Mouse (Mus musculus) hindbrain, embryonic 15.5 days (tissue): ENCODE data around the gene Galc. TPM values are rescaled to one million over a fixed set of nuclear protein-coding genes. Genes with fewer than 3 reads are reported as not detected.

Experiments used
- ATAC-seq: fragments of 200-750 bp; cut with Nextera tagmentation; 2 replicates; pipeline ENCODE4 v1.8.0; 2017; ENCODE audit warnings: low read depth, moderate number of reproducible peaks, moderate TSS enrichment; ENCODE audit not compliant: low FRiP score
- H3K27ac ChIP-seq: fragments of 300-500 bp; sonication (generic); replicated peaks from 2 replicates; pipeline ENCODE4 v1.5.1; 2015; ENCODE audit warnings: mild to moderate bottlenecking, inconsistent platforms
- H3K27me3 ChIP-seq: fragments of 300-500 bp; sonication (generic); 2 replicates; pipeline ENCODE4 v1.6.1; 2015; ENCODE audit warnings: control low read depth, inconsistent platforms
- H3K36me3 ChIP-seq: fragments of 300-500 bp; sonication (generic); 2 replicates; pipeline ENCODE4 v1.6.1; 2015; ENCODE audit warnings: control low read depth, inconsistent platforms
- H3K4me1 ChIP-seq: fragments of 300-500 bp; sonication (generic); replicated peaks from 2 replicates; pipeline ENCODE4 v1.6.1; 2015; ENCODE audit warnings: control low read depth, inconsistent platforms
- H3K4me2 ChIP-seq: fragments of 300-500 bp; sonication (generic); 2 replicates; pipeline ENCODE4 v1.6.1; 2015; ENCODE audit warnings: moderate library complexity, mild to moderate bottlenecking, inconsistent platforms
- H3K4me3 ChIP-seq: fragments of 300-500 bp; sonication (generic); 2 replicates; pipeline ENCODE4 v1.5.1; 2015; ENCODE audit warnings: mild to moderate bottlenecking, inconsistent platforms
- H3K9ac ChIP-seq: fragments of 300-500 bp; sonication (generic); 2 replicates; pipeline ENCODE4 v1.6.1; 2015; ENCODE audit warnings: inconsistent platforms
- H3K9me3 ChIP-seq: fragments of 300-500 bp; sonication (generic); 2 replicates; pipeline ENCODE4 v1.6.1; 2016; ENCODE audit warnings: control low read depth, inconsistent platforms
- WGBS: fragments of 180-500 bp; shearing (Covaris S2); methylation state at CpG from one replicate; pipeline ENCODE4 v1.1.7; 2015; 5-methylcytosine and 5-hydroxymethylcytosine counted together
- polyA plus RNA-seq: library from polyadenylated mRNA; unstranded; fragments of >200 nt; fragmentation: Nextera tagmentation; extraction: Ambion mirVana; gene quantifications from 2 replicates; pipeline ENCODE4 v1.2.1, GENCODE M21; 2015

Gene Galc
- polyA plus RNA-seq, 1 experiment from 2014 or later: 10.8 TPM

- WGBS: 84% methylated on average over 10 of the region's 10 CpGs
Observed at GRCm38 (mm10) chr12:98208104-98208503, 51.2 kb downstream of the Galc start.

GRCm38 (mm10) chr12:98205450-98206051 lies 53.7 kb downstream of the Galc start:
- Histone ChIP-seq H3K4me2 (no peak overlapping the region), H3K27ac (no peak overlapping the region), H3K36me3 (no peaks in the 10 kb centered on the region), H3K4me1 (no peaks in the 10 kb centered on the region), H3K4me3 (no peak overlapping the region), H3K9ac (no peak overlapping the region), H3K9me3 (no peaks in the 10 kb centered on the region), H3K27me3 (no peaks in the 10 kb centered on the region)
- 81% methylated on average over 4 of the region's 4 CpGs for WGBS
- no peak for ATAC-seq

More at GRCm38 (mm10) chr12:98208104-98208503, 51.2 kb downstream of the Galc start:
- H3K27ac ChIP-seq: no peak overlapping the region
- H3K4me3 ChIP-seq: no peak overlapping the region
- H3K4me1 ChIP-seq: no peaks in the 10 kb centered on the region
- H3K27me3 ChIP-seq: no peaks in the 10 kb centered on the region
- no peak overlapping the region for H3K4me2 ChIP-seq
- no peak for ATAC-seq
- H3K36me3 ChIP-seq: no peaks in the 10 kb centered on the region
- no peaks in the 10 kb centered on the region for H3K9me3 ChIP-seq
- H3K9ac ChIP-seq: no peak overlapping the region

- Histone ChIP-seq H3K9me3 (no peaks in the 10 kb centered on the region), H3K9ac (no peak overlapping the region), H3K4me1 (no peaks in the 10 kb centered on the region), H3K36me3 (no peaks in the 10 kb centered on the region), H3K27me3 (no peaks in the 10 kb centered on the region), H3K27ac (no peak overlapping the region), H3K4me2 (no peak overlapping the region), H3K4me3 (no peak overlapping the region)
- ATAC-seq: no peak
- 64% methylated on average over 1 of the region's 1 CpGs for WGBS
Observed at GRCm38 (mm10) chr12:98197401-98197800, 61.9 kb downstream of the Galc start.

GRCm38 (mm10) chr12:98190201-98190600 lies 69.1 kb downstream of the Galc start:
- ATAC-seq: no peak
- 84% methylated on average over 1 of the region's 1 CpGs for WGBS
- H3K27me3 ChIP-seq: no peaks in the 10 kb centered on the region

GRCm38 (mm10) chr12:98189096-98189495 lies 70.2 kb downstream of the Galc start:
- peak; percentile 23; the same call in 1 of the 2 replicates for ATAC-seq
- Histone ChIP-seq H3K9me3 (no peaks in the 10 kb centered on the region), H3K27ac (no peak overlapping the region), H3K27me3 (no peaks in the 10 kb centered on the region), H3K36me3 (no peaks in the 10 kb centered on the region), H3K9ac (no peak overlapping the region), H3K4me2 (no peak overlapping the region), H3K4me3 (no peak overlapping the region), H3K4me1 (no peaks in the 10 kb centered on the region)
- WGBS: 76% methylated on average over 9 of the region's 9 CpGs

More at GRCm38 (mm10) chr12:98190201-98190600, 69.1 kb downstream of the Galc start:
- Histone ChIP-seq H3K4me1 (no peaks in the 10 kb centered on the region), H3K36me3 (no peaks in the 10 kb centered on the region), H3K4me2 (no peak overlapping the region), H3K9me3 (no peaks in the 10 kb centered on the region), H3K9ac (no peak overlapping the region), H3K27ac (no peak overlapping the region), H3K4me3 (no peak overlapping the region)

GRCm38 (mm10) chr12:98187186-98187899 lies 71.9 kb downstream of the Galc start:
- H3K9me3 ChIP-seq: no peaks in the 10 kb centered on the region
- no peak for ATAC-seq
- no peak overlapping the region for H3K27ac ChIP-seq
- no peaks in the 10 kb centered on the region for H3K36me3 ChIP-seq
- no peak overlapping the region for H3K4me2 ChIP-seq
- no peaks in the 10 kb centered on the region for H3K4me1 ChIP-seq
- H3K4me3 ChIP-seq: no peak overlapping the region
- WGBS: 73% methylated on average over 8 of the region's 8 CpGs
- no peak overlapping the region for H3K9ac ChIP-seq
- H3K27me3 ChIP-seq: no peaks in the 10 kb centered on the region

GRCm38 (mm10) chr12:98181729-98182128 lies 77.5 kb downstream of the Galc start:
- no peaks in the 10 kb centered on the region for H3K36me3 ChIP-seq
- peak overlapping the region; percentile 21; the same call in 1 of the 2 replicates for H3K4me3 ChIP-seq
- no peaks in the 10 kb centered on the region for H3K27me3 ChIP-seq
- H3K27ac ChIP-seq: peak overlapping the region; percentile 51
- peaks cover 6% of the 10 kb centered on the region; the same call in 1 of the 2 replicates for H3K4me1 ChIP-seq
- 13% methylated on average over 9 of the region's 9 CpGs for WGBS
- peak; percentile 48; the same call in 1 of the 2 replicates for ATAC-seq
- H3K9me3 ChIP-seq: no peaks in the 10 kb centered on the region
- peak overlapping the region; percentile 47 for H3K4me2 ChIP-seq
- H3K9ac ChIP-seq: no peak overlapping the region

GRCm38 (mm10) chr12:98180807-98181206 lies 78.5 kb downstream of the Galc start:
- no peak overlapping the region for H3K9ac ChIP-seq
- H3K4me3 ChIP-seq: no peak overlapping the region
- H3K9me3 ChIP-seq: no peaks in the 10 kb centered on the region
- WGBS: 76% methylated on average over 6 of the region's 6 CpGs
- no peaks in the 10 kb centered on the region for H3K36me3 ChIP-seq
- no peaks in the 10 kb centered on the region for H3K27me3 ChIP-seq
- ATAC-seq: no peak
- H3K4me1 ChIP-seq: peaks cover 6% of the 10 kb centered on the region; the same call in 1 of the 2 replicates
- H3K4me2 ChIP-seq: no peak overlapping the region
- no peak overlapping the region for H3K27ac ChIP-seq

GRCm38 (mm10) chr12:98180235-98180800 lies 78.9 kb downstream of the Galc start:
- no peak overlapping the region for H3K9ac ChIP-seq
- no peak overlapping the region for H3K4me3 ChIP-seq
- no peak overlapping the region for H3K27ac ChIP-seq
- 93% methylated on average over 16 of the region's 16 CpGs for WGBS
- no peak overlapping the region for H3K4me2 ChIP-seq
- peaks cover 6% of the 10 kb centered on the region; the same call in 1 of the 2 replicates for H3K4me1 ChIP-seq
- H3K36me3 ChIP-seq: no peaks in the 10 kb centered on the region
- H3K9me3 ChIP-seq: no peaks in the 10 kb centered on the region
- ATAC-seq: no peak
- no peaks in the 10 kb centered on the region for H3K27me3 ChIP-seq

- Histone ChIP-seq H3K4me2 (no peak overlapping the region), H3K36me3 (no peaks in the 10 kb centered on the region), H3K27me3 (no peaks in the 10 kb centered on the region), H3K9ac (no peak overlapping the region), H3K9me3 (no peaks in the 10 kb centered on the region), H3K4me1 (peaks cover 6% of the 10 kb centered on the region; the same call in 1 of the 2 replicates), H3K4me3 (no peak overlapping the region), H3K27ac (no peak overlapping the region)
- WGBS: 63% methylated on average over 1 of the region's 1 CpGs
- ATAC-seq: no peak
Observed at GRCm38 (mm10) chr12:98179496-98179895, 79.8 kb downstream of the Galc start.

- Histone ChIP-seq H3K27me3 (no peaks in the 10 kb centered on the region), H3K4me2 (no peak overlapping the region), H3K4me3 (no peak overlapping the region), H3K27ac (no peak overlapping the region), H3K4me1 (peaks cover 5% of the 10 kb centered on the region; the same call in 1 of the 2 replicates), H3K9ac (no peak overlapping the region), H3K9me3 (no peaks in the 10 kb centered on the region), H3K36me3 (no peaks in the 10 kb centered on the region)
- WGBS: 95% methylated on average over 2 of the region's 2 CpGs
- ATAC-seq: no peak
Observed at GRCm38 (mm10) chr12:98176632-98177031, 82.6 kb downstream of the Galc start.

GRCm38 (mm10) chr12:98161901-98162300 lies 97.4 kb downstream of the Galc start:
- H3K27me3 ChIP-seq: no peaks in the 10 kb centered on the region
- no peak overlapping the region for H3K4me3 ChIP-seq
- H3K9ac ChIP-seq: no peak overlapping the region
- H3K4me1 ChIP-seq: no peaks in the 10 kb centered on the region
- H3K36me3 ChIP-seq: no peaks in the 10 kb centered on the region
- WGBS: 93% methylated on average over 3 of the region's 3 CpGs
- no peak for ATAC-seq
- no peaks in the 10 kb centered on the region for H3K9me3 ChIP-seq
- H3K4me2 ChIP-seq: no peak overlapping the region
- no peak overlapping the region for H3K27ac ChIP-seq
